Comparison of ENCODE assay signal across 17 mouse cellular contexts in the genomic region with DNA sequence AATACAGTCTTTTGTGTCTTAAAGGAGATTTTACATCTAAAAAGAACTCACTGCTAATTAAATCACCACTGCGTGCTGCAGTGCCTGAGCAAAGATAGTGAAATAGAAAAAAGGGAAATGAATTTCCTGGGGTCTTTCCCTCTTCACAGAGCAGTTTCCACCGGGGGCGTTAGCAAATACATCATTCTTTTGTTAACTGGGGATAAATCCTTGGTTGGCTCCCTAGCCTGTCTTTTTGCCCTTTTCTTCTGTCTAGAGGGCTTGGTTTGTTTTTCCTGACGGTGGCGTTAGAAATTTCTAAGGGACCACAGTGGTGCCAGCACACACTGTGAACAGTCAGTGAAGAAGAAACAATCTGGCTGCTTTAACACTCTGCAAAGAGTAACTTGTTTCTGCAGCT.
DNase-seq lines count a peak whose midpoint lies in the region; ATAC-seq lines count a peak whose summit lies in the region.
"Had no signal": no experiment of that assay in that cellular context is flagged by ENCODE, and none has a peak within 500 bp of the region (broad histone marks: within the 10 kb centered on the region; RNA-seq: fewer than 3 reads in every experiment).

No protein-coding gene starts in this region.

- H3K9me3 ChIP-seq in forebrain, embryonic 13.5 days (replicated peaks): no peaks in the 10 kb centered on the region
- H3K9me3 ChIP-seq in hindbrain, embryonic 16.5 days (ENCODE audit: control insufficient read depth, low read length): no peaks in the 10 kb centered on the region
- no peaks in the 10 kb centered on the region for H3K9me3 ChIP-seq in neural tube, embryonic 12.5 days
- H3K9me3 ChIP-seq: limb, embryonic 10.5 days; liver, embryonic 12.5 days; lung, embryonic 15.5 days had no signal

- H3K4me2 ChIP-seq in forebrain, embryonic 13.5 days: peak overlapping the region; percentile 29; the same call in 1 of the 2 replicates
- H3K4me2 ChIP-seq in hindbrain, embryonic 16.5 days (ENCODE audit: low read length): peak overlapping the region; percentile 40; the same call in 1 of the 2 replicates
- no peak overlapping the region for H3K4me2 ChIP-seq in neural tube, embryonic 12.5 days (replicated peaks)
- H3K4me2 ChIP-seq: liver, embryonic 12.5 days; lung, embryonic 15.5 days had no signal

- peak; percentile 78 for ATAC-seq in forebrain, embryonic 13.5 days
- peak; percentile 76 for ATAC-seq in hindbrain, embryonic 16.5 days
- peak; percentile 82 for ATAC-seq in neural tube, embryonic 12.5 days (ENCODE audit: low FRiP score, low read depth)
- ATAC-seq: intestine, embryonic 16.5 days; liver, embryonic 12.5 days had no signal

- DNase-seq in embryo, embryonic 10 days (ENCODE audit: low spot score): peak; percentile 15
- DNase-seq in frontal cortex, adult 2 months (ENCODE audit: extremely low spot score in 1 of 2, low spot score in 1 of 2): no peak
- no peak for DNase-seq in left cerebral cortex, postnatal 10 days (ENCODE audit: extremely low spot score in 1 of 2, low spot score in 2 of 2)
- DNase-seq in layer of hippocampus, postnatal 36 days: no peak
- DNase-seq: adrenal gland, postnatal 25 days; cerebellum, postnatal 25 days; gastrocnemius, postnatal 14 days; kidney, postnatal 36 days; retina, postnatal 1 day; thymus, adult 2 months had no signal

- no peak overlapping the region for H3K9ac ChIP-seq in forebrain, embryonic 13.5 days
- H3K9ac ChIP-seq in hindbrain, embryonic 16.5 days (ENCODE audit: low read depth, low read length): no peak overlapping the region
- no peak overlapping the region for H3K9ac ChIP-seq in neural tube, embryonic 12.5 days
- H3K9ac ChIP-seq: liver, embryonic 12.5 days; lung, embryonic 15.5 days had no signal

- intact Hi-C loops in left cerebral cortex, postnatal 10 days (cut with DNase I): no loop called here

- peaks cover 6% of the 10 kb centered on the region for H3K4me1 ChIP-seq in forebrain, embryonic 13.5 days
- H3K4me1 ChIP-seq in hindbrain, embryonic 16.5 days (ENCODE audit: control insufficient read depth, insufficient read depth, low read depth, low read length): peaks cover 2% of the 10 kb centered on the region
- no peaks in the 10 kb centered on the region for H3K4me1 ChIP-seq in neural tube, embryonic 12.5 days
- H3K4me1 ChIP-seq: liver, embryonic 12.5 days; lung, embryonic 15.5 days had no signal

- 0 out of 2 replicates have a peak overlapping the region, but pooled peaks have one; percentile 19 for H3K27ac ChIP-seq in forebrain, embryonic 13.5 days
- H3K27ac ChIP-seq in hindbrain, embryonic 16.5 days (ENCODE audit: low read depth, low read length): no peak overlapping the region
- no peak overlapping the region for H3K27ac ChIP-seq in neural tube, embryonic 12.5 days
- H3K27ac ChIP-seq: limb, embryonic 10.5 days; liver, embryonic 12.5 days; lung, embryonic 15.5 days had no signal

- no peaks in the 10 kb centered on the region for H3K27me3 ChIP-seq in forebrain, embryonic 13.5 days
- H3K27me3 ChIP-seq in hindbrain, embryonic 16.5 days (replicated peaks; ENCODE audit: control insufficient read depth, insufficient read depth, low read length): no peaks in the 10 kb centered on the region
- no peaks in the 10 kb centered on the region for H3K27me3 ChIP-seq in neural tube, embryonic 12.5 days (replicated peaks)
- H3K27me3 ChIP-seq: liver, embryonic 12.5 days; lung, embryonic 15.5 days had no signal

- no peaks in the 10 kb centered on the region for H3K36me3 ChIP-seq in forebrain, embryonic 13.5 days (ENCODE audit: poor library complexity, severe bottlenecking)
- no peaks in the 10 kb centered on the region for H3K36me3 ChIP-seq in hindbrain, embryonic 16.5 days (ENCODE audit: control insufficient read depth, insufficient read depth, low read length)
- no peaks in the 10 kb centered on the region for H3K36me3 ChIP-seq in neural tube, embryonic 12.5 days
- H3K36me3 ChIP-seq: limb, embryonic 10.5 days; liver, embryonic 12.5 days; lung, embryonic 15.5 days had no signal

- H3K4me3 ChIP-seq in forebrain, embryonic 13.5 days: no peak overlapping the region
- H3K4me3 ChIP-seq in hindbrain, embryonic 16.5 days (ENCODE audit: low read length): no peak overlapping the region
- no peak overlapping the region for H3K4me3 ChIP-seq in neural tube, embryonic 12.5 days
- H3K4me3 ChIP-seq: limb, embryonic 10.5 days; liver, embryonic 12.5 days; lung, embryonic 15.5 days had no signal

- WGBS in forebrain, embryonic 13.5 days: 1% methylated on average over 5 of the region's 5 CpGs
- 2% methylated on average over 5 of the region's 5 CpGs for WGBS in hindbrain, embryonic 16.5 days
- 2% methylated on average over 5 of the region's 5 CpGs for WGBS in neural tube, embryonic 12.5 days
